Mouse (Mus musculus): ENCODE data around the gene Kank1. TPM values are rescaled to one million over a fixed set of nuclear protein-coding genes. Genes with fewer than 3 reads are reported as not detected.

Kank1 gene
- total RNA-seq, 2 experiments from 2014 or later: 50.3 to 50.6 TPM

- DNase-seq: peak; percentile 22
Observed at GRCm38 (mm10) chr19:25372794-25373193, 136.0 kb downstream of the Kank1 start.

- DNase-seq: no peak
Observed at GRCm38 (mm10) chr19:25373594-25373993, 136.8 kb downstream of the Kank1 start.

- DNase-seq: no peak
Observed at GRCm38 (mm10) chr19:25374191-25374590, 137.4 kb downstream of the Kank1 start.

- DNase-seq: peak; percentile 79
Observed at GRCm38 (mm10) chr19:25374926-25375325, 138.2 kb downstream of the Kank1 start.

- DNase-seq: no peak
Observed at GRCm38 (mm10) chr19:25376871-25377270, 140.1 kb downstream of the Kank1 start.

GRCm38 (mm10) chr19:25380675-25381074 is 143.9 kb downstream of the Kank1 start:
- no peak for DNase-seq

- DNase-seq: no peak
Observed at GRCm38 (mm10) chr19:25381972-25382371, 145.2 kb downstream of the Kank1 start.

- DNase-seq: no peak
Observed at GRCm38 (mm10) chr19:25382494-25382893, 145.7 kb downstream of the Kank1 start.

- DNase-seq: peak; percentile 41
Observed at GRCm38 (mm10) chr19:25383386-25384146, 146.8 kb downstream of the Kank1 start.

GRCm38 (mm10) chr19:25385981-25386380 is 149.2 kb downstream of the Kank1 start:
- DNase-seq: peak; percentile 68

- DNase-seq: peak; percentile 58
Observed at GRCm38 (mm10) chr19:25386679-25387470, 150.1 kb downstream of the Kank1 start.

GRCm38 (mm10) chr19:25387902-25388301 is 151.1 kb downstream of the Kank1 start:
- DNase-seq: no peak

GRCm38 (mm10) chr19:25392135-25392534 is 155.4 kb downstream of the Kank1 start:
- DNase-seq: no peak

- DNase-seq: peak; percentile 74
Observed at GRCm38 (mm10) chr19:25395035-25395434, 158.3 kb downstream of the Kank1 start.

GRCm38 (mm10) chr19:25396709-25397266 is 160.0 kb downstream of the Kank1 start:
- no peak for DNase-seq

- DNase-seq: peak; percentile 64
Observed at GRCm38 (mm10) chr19:25399511-25400211, 162.9 kb downstream of the Kank1 start.

- DNase-seq: no peak
Observed at GRCm38 (mm10) chr19:25400212-25400913, 163.6 kb downstream of the Kank1 start.

- DNase-seq: no peak
Observed at GRCm38 (mm10) chr19:25401521-25401920, 164.7 kb downstream of the Kank1 start.

GRCm38 (mm10) chr19:25404163-25404562 is 167.4 kb downstream of the Kank1 start:
- no peak for DNase-seq

GRCm38 (mm10) chr19:25405987-25406386 is 169.2 kb downstream of the Kank1 start:
- no peak for DNase-seq

- DNase-seq: peak; percentile 86
Observed at GRCm38 (mm10) chr19:25406481-25407184, 169.9 kb downstream of the Kank1 start.

All from heart, postnatal 4 days (tissue).